Mouse (Mus musculus) cerebellum, postnatal 14 days (tissue): ENCODE measurements at regions not wholly inside any gene's neighbourhood (a gene's known extent, or its start where the extent isn't known, plus 50 kb on each side); places are given as distances from the start of the nearest gene placed in this dataset.

Source experiments
- DNase-seq, 2 experiments: peaks; one replicate each; pipeline ENCODE4 v3.0.0; 2021; ENCODE audit warnings: mixed read lengths in 2 of 2

- no peak for DNase-seq
These were observed 293.2 kb upstream of the Jag1 start for GRCm38 (mm10) chr2:137409611-137410010.

DNA sequence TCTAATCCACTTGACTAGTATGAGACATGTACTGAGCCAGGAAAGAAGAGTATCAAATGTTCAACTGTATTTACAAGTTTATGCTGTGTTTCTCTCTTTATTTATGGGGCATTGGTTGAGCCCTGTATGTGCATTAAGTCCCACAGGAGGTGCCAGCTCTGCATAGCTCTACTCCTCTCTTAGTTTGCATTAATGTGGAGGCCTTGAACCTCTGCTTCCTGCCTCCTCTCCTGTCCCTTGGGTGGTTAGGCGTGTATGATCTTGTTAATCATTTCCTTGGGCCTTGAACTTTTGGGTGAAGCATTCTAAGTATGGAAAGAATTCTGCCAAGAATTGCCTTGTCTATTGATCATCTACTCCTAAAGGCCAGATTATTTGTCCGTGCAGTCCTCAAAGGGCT, 291.9 kb upstream of the Jag1 start:
- DNase-seq, result no peak

GRCm38 (mm10) chr2:137393486-137393885, 277.0 kb upstream of the Jag1 start:
- no peak for DNase-seq

- DNase-seq, result no peak
These were observed 263.4 kb upstream of the Jag1 start for GRCm38 (mm10) chr2:137379816-137380215.

- DNase-seq, result no peak
These were observed 258.9 kb upstream of the Jag1 start for GRCm38 (mm10) chr2:137375346-137375745.

DNA sequence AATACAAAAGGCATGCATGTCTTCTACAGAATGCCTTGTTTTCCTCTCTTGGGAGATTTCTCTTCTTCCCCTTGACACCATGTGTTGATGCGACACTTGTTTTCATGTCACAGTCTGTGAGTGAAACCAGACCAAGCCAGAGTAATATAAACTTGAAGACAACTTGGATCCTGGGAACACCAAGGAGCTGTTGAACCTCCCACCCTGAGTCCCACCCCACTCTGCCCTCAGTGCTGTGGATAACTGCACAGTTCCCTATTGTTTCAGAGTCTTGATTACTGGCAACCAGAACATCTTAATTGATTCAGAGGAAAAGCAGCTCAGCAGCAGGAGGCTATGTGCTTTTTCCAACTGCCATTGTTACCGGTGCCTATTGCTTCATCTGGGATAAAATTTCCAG, 254.6 kb upstream of the Jag1 start:
- DNase-seq, result no peak

GRCm38 (mm10) chr2:137363006-137363405, 246.6 kb upstream of the Jag1 start:
- DNase-seq, result no peak

DNA sequence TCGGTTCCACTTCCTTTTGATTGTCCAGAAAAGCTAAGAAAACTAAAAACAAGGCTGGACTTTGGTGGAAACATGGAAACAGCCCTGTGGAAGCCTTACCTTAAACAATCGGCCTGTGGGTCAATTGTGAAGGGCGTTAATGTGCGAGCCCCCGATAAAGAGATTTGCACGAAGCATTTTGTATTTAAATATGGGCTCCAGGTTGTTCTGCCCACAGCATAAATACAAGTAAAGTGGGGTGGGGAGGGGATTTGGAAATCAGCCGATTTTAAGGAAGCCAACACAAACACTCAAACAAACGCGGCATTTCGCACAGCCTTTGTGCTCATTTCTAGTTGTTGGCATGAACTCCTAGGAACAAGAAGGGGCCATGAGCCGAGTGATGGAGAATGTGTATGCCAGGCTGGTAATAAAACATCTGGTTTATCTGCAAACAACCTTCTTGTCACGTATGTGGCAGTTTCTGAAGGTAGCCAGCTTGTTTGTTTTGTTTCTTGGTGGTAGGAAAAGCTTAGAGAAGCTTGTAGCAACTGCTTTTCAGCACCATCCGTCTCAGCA, 240.8 kb upstream of the Jag1 start:
- DNase-seq, result no peak

- DNase-seq, result peak; percentile 9 to 54
These were observed 227.3 kb upstream of the Jag1 start for GRCm38 (mm10) chr2:137343736-137344135.

DNA sequence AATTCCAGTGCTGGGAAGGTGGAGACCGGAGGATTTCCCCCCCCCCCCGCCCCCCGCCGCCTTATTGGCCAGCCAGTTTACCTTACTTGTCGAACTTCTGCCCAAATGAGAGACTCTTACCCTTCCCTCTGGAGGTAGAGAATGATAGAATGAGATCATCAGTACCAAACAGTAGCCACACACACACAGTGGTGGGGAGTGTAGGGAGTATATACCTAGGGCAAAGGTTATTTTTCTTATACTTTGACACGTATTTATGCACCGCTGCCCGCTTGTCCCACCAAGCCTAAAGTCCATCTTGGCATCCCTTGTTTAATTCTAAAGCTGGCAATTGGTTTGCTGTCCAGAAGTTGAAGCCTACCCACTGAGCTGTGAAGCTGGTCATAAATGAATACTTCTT, 213.6 kb upstream of the Jag1 start:
- DNase-seq, result no peak

GRCm38 (mm10) chr2:137323445-137323844, 207.0 kb upstream of the Jag1 start:
- DNase-seq, result no peak

- DNase-seq, result peak; percentile 24 to 25
These were observed 194.1 kb upstream of the Jag1 start for GRCm38 (mm10) chr2:137310511-137310910.

DNA sequence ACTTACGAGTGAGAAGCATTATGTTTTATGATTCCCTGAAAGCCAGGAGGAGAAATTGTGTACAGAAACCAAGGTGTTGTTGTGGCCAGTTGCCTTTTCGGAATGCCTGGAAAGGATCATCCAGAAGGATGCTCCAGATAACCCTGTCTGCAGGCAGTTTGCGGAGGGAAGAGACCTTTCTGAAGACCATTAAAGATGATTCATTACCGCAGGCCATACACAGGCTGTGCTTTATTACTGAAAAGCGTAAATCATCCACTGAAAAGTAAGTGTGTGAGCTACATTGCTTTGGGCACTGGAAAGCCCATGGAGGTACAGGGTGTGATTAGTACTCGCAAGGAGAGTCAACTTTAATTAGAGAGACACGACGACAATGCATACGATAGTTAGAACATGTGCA, 191.7 kb upstream of the Jag1 start:
- no peak for DNase-seq

- DNase-seq, result no peak
These were observed 185.2 kb upstream of the Jag1 start for GRCm38 (mm10) chr2:137301474-137302267.

GRCm38 (mm10) chr2:137289231-137289630, 172.8 kb upstream of the Jag1 start:
- no peak for DNase-seq

DNA sequence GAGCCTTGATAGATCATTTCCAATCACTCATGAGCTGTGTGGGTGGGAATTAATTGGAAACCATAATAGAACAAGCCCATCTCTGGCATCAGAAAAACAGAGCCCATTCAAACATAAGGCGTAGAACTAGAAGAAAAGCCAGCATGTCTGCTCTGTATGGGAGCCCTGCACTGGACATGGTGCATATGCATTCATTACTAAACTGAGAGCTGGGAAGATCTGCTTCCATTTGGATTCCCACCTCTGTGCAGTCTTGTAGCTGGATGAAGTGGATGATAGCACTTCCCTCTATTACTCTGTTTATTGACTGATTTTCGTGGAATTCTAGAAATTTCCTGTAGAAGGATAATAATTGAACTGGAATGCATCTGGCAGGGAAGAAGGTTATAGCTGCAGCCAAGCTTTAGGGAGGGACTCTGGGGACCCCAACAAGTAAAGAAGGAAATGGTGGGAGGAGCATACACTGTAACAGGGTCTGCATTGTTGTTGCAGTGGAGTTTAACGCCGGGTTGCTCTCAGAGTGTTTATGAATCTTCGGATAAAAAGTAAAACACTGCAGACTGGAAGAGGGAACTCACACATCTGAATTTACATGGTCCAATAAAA, 155.2 kb upstream of the Jag1 start:
- no peak for DNase-seq

DNA sequence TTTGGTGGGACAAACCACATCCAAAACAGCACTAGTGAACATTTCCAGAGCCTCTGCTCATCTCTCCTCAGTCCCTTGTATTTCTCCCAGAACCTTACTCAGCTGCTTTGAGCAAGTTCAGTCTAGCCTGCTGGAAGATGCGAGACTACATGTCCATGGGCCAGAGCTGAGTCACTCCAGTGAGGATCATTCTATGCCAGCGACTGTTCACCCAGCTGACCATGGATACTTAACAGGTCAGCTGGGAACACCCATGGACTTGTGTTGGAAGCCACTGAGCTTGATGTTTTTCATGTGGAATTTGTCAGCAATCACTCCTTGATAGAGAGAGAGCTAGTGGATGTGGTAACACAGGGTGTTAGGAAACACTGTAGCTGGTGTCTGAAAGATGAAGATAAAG, 146.5 kb upstream of the Jag1 start:
- DNase-seq, result no peak

DNA sequence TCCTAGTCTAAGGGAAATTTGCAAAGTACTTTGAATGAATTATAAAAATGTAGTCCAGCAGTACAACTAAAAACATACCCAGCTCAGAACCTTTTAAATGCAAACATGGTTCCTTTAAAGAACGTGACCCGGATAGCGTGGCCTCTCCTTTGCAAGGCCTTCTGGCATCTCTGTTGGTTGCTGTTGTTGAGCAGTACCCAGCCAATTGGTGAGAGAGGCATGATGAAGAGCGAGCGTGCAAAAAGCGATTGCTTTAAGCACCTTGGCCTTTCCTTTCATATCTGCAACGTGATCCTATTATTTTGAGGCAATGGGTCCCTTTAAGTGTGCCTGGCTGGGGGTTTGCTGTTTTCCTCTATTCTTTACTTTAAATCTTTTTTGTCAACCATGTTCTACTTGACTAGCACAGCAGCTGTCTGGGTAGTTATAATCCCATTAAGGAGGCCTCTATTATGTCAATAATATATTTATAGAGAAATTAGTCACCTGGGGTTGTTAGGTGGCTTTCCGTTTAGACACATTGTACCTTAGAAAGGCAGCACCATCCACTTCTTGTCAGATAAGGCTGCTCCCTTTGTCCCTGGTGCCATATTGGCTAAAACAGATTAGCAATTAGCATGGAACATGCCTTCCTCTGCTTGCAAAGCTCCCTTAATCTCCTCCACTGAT, 141.5 kb upstream of the Jag1 start:
- no peak for DNase-seq

DNA sequence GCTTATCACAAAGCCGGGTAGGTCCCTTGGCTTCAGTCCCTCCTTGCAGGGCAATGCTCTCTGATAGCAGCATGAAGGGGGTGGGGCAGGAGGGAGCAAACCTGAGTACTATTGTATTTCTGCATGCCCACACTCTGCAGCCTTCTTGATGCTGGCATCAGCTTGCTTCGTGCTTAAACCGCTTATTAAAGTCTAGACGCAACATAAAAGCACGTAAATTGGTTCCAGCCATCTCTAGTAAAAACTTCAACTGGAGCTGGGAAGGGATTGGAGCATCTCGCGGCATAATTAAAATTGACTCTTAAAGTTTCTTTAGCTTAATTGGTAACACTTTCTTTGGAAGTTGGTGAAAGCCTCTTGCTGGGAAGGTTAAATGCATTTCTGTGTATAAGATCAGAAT, 131.5 kb upstream of the Jag1 start:
- no peak for DNase-seq

DNA sequence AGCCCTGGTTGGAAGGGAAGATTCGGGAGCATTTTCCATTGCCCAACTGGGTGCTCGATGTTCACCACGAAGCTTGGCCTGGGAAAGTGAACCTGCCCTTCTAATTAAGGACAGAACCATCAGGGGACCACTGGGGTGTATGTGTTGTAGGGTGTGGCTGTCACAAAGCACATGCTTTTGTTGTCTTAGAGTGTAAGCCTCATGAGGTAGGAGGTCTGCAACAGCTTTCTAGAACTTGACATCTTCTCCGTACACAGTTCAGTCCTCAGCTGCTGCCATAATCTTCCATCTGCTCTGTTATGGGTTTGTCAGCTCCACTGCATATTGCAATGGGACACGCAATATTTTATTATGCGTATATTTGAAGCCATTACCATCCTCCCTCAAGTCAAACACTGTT, 127.9 kb upstream of the Jag1 start:
- no peak for DNase-seq

DNA sequence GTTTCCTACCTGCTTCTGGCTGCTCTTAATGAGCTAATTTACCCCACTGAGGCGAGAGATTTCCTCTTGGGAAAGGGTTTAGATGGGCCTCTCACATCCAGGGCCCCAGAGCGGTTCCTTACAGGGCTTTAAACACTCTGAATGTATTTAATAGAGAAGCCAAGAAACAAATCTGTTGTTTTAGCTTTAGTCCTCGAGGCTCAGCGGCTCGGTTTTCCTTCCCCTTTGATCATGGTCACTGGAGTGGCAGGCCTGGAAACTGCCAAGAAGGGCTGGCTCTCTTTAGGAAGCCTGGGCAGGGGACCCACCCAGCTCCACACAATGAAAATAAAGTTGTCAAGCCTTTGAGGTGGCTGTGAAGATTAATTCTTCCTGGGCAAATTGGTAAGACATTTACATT, 127.5 kb upstream of the Jag1 start:
- DNase-seq, result peak in 1 of 2 experiments; percentile 4

DNA sequence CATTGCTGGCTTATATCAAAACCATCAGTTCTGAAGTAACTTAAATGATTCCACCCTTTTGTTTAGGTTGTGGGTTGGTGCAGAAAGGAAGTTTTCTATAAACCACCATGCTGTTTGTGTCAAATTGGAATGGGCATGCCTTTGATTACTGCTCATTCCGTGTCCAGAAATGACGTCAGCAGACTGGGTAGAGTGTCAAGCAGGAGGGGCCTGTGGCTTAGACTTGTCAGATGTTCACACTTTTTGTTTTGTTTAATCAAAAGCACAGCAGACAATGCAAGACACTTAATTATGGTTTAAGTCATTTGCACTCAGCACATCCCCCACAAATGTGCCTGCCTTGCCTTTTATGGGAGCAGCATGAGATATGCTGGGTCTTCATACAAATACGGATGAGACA, 120.5 kb upstream of the Jag1 start:
- no peak for DNase-seq

GRCm38 (mm10) chr2:137233936-137234335, 117.5 kb upstream of the Jag1 start:
- peak; percentile 46 to 51 for DNase-seq

- no peak for DNase-seq
These were observed 114.7 kb upstream of the Jag1 start for GRCm38 (mm10) chr2:137231161-137231560.
